Mouse (Mus musculus) liver, embryonic 14.5 days (tissue): ENCODE data around the gene Svip. TPM values are rescaled to one million over a fixed set of nuclear protein-coding genes. Genes with fewer than 3 reads are reported as not detected.

Experiments used
- ATAC-seq: fragments of 200-750 bp; cut with Nextera tagmentation; 2 replicates; pipeline ENCODE4 v1.8.0; 2017; ENCODE audit warnings: moderate number of reproducible peaks, mild to moderate bottlenecking, moderate library complexity; ENCODE audit not compliant: insufficient read depth
- DNase-seq, 3 experiments: peaks; one replicate each; pipeline ENCODE4 v3.0.0-alpha.2; 2012 to 2013; ENCODE audit warnings: low read depth in 3 of 3, low spot score in 3 of 3
- H3K27ac ChIP-seq: fragments of 300-500 bp; sonication (generic); 2 replicates; pipeline ENCODE4 v1.5.1; 2014; ENCODE audit warnings: moderate library complexity, mild to moderate bottlenecking, control low read depth, inconsistent platforms
- H3K27me3 ChIP-seq: fragments of 300-500 bp; sonication (generic); 2 replicates; pipeline ENCODE4 v1.6.1; 2014; ENCODE audit warnings: mild to moderate bottlenecking, low read length, moderate library complexity; ENCODE audit not compliant: control insufficient read depth, insufficient read depth
- H3K36me3 ChIP-seq: fragments of 300-500 bp; sonication (generic); replicated peaks from 2 replicates; pipeline ENCODE4 v1.6.1; 2014; ENCODE audit warnings: low read depth; ENCODE audit not compliant: control insufficient read depth, insufficient read depth
- H3K4me1 ChIP-seq, 2 experiments: fragments of 200-500 bp in 1 of 2; fragments of 300-500 bp in 1 of 2; sonication (generic) in 1 of 2; replicated peaks; 2 replicates each; pipeline ENCODE4 v1.6.1; 2012 to 2014; ENCODE audit warnings: antibody characterized with exemption in 1 of 2, inconsistent platforms in 1 of 2, low read length in 1 of 2; ENCODE audit not compliant: control insufficient read depth in 2 of 2, insufficient read depth in 2 of 2
- H3K4me2 ChIP-seq: fragments of 300-500 bp; sonication (generic); 2 replicates; pipeline ENCODE4 v1.6.1; 2014; ENCODE audit warnings: low read depth, mild to moderate bottlenecking, control low read depth, moderate library complexity
- H3K4me3 ChIP-seq, 2 experiments: fragments of 200-500 bp in 1 of 2; fragments of 300-500 bp in 1 of 2; sonication (generic) in 1 of 2; 2 replicates each; pipeline ENCODE4 v1.5.1; 2012 to 2014; ENCODE audit warnings: low read depth in 2 of 2, low read length in 2 of 2, mild to moderate bottlenecking in 2 of 2, control low read depth in 1 of 2, inconsistent platforms in 1 of 2, moderate library complexity in 1 of 2; ENCODE audit not compliant: insufficient read depth in 1 of 2
- H3K9ac ChIP-seq: fragments of 300-500 bp; sonication (generic); replicated peaks from 2 replicates; pipeline ENCODE4 v1.6.1; 2014; ENCODE audit warnings: mild to moderate bottlenecking, control low read depth, moderate library complexity
- H3K9me3 ChIP-seq: fragments of 300-500 bp; sonication (generic); 2 replicates; pipeline ENCODE4 v1.6.1; 2016; ENCODE audit warnings: low read length, mixed read lengths; ENCODE audit not compliant: control insufficient read depth
- CTCF ChIP-seq: IDR thresholded peaks from 2 replicates; pipeline ENCODE4 v1.5.1; 2016; ENCODE audit warnings: antibody characterized with exemption, low read depth, control low read depth
- EP300 ChIP-seq: IDR thresholded peaks from 2 replicates; pipeline ENCODE4 v1.6.1; 2016; ENCODE audit warnings: antibody characterized with exemption, low read depth
- WGBS: fragments of 180-500 bp; shearing (Covaris S2); extraction: QIAGEN DNeasy Blood & Tissue Kit; methylation state at CpG from one replicate; pipeline ENCODE4 v1.1.7; 2014; ENCODE audit not compliant: insufficient replicate concordance; 5-methylcytosine and 5-hydroxymethylcytosine counted together
- polyA plus RNA-seq, 2 experiments: library from polyadenylated mRNA; depleted of rRNA in 1 of 2; stranded (reverse) in 1 of 2; unstranded in 1 of 2; fragments of >200 nt; fragmentation: Nextera tagmentation in 1 of 2; extraction: Ambion mirVana in 1 of 2; gene quantifications; 2 replicates each; pipeline versions ENCODE4 v1.2.1 to v1.2.3; 2012 to 2014

Svip gene
- polyA plus RNA-seq (2012; rRNA removed) (7.8 and 12.4 TPM in 2 replicates), polyA plus RNA-seq (2014; fragmentation: Nextera tagmentation; extraction: Ambion mirVana) (23.6 and 27.6 TPM in 2 replicates)

DNA sequence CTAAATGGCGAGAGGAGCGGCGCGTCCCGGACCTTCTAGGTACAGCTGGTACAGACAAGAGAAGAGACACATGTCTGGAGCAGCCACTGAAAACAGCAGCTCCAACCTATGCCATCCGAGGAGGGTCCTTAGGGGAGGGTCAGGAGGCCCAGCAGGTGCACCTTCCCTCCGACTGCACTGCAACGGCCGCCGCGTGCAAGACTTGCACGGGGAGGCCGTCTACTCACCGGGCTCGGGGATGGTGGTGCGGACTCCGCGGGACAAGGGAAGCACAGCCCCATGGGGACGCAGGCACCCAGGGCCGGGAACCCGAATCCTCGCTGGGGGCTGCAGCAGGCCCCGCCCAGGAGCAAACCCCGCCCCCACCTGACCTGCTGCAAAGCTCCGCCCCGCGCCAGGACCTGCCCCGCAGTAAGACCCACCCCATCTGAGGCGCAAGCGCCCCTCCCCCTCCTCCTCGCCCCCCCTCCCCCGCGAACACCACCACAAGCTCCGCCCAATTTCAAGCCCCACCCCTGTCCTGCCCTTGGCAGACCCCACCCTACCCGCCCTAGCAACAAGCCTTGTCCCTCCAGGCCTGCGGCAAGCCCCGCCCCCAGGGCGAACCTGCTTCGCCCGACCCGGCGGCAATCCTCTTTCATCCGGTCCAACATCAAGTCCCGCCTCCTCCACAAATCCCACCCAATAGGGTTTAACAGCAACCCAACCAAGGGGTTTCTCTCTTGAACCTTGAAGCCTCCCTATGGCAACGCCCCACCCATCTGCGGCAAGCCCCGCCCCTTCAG lies at the start of gene Svip:
Gene Svip, minus strand, starts transcription at position 508 of the 785 bp plus-strand sequence.
- Histone ChIP-seq H3K9ac (peak within 1 kb of the TSS; percentile 69), H3K4me2 (peak within 1 kb of the TSS; percentile 88), H3K36me3 (peaks cover 6% of the 10 kb centered on the region), H3K9me3 (no peaks in the 10 kb centered on the region), H3K27me3 (no peaks in the 10 kb centered on the region), H3K4me1 (peaks cover 18 to 20% of the 10 kb centered on the region in 2 experiments), H3K4me3 (peak within 1 kb of the TSS; percentile 66 to 81), H3K27ac (peak within 1 kb of the TSS; percentile 82)
- DNase-seq (peak; percentile 92 to 95 (median 93)), ATAC-seq (peak; percentile 91)
- WGBS, result under 1% methylated on average over 42 of the region's 47 CpGs
- TF ChIP-seq EP300 (no peak), CTCF (no peak)

DNA sequence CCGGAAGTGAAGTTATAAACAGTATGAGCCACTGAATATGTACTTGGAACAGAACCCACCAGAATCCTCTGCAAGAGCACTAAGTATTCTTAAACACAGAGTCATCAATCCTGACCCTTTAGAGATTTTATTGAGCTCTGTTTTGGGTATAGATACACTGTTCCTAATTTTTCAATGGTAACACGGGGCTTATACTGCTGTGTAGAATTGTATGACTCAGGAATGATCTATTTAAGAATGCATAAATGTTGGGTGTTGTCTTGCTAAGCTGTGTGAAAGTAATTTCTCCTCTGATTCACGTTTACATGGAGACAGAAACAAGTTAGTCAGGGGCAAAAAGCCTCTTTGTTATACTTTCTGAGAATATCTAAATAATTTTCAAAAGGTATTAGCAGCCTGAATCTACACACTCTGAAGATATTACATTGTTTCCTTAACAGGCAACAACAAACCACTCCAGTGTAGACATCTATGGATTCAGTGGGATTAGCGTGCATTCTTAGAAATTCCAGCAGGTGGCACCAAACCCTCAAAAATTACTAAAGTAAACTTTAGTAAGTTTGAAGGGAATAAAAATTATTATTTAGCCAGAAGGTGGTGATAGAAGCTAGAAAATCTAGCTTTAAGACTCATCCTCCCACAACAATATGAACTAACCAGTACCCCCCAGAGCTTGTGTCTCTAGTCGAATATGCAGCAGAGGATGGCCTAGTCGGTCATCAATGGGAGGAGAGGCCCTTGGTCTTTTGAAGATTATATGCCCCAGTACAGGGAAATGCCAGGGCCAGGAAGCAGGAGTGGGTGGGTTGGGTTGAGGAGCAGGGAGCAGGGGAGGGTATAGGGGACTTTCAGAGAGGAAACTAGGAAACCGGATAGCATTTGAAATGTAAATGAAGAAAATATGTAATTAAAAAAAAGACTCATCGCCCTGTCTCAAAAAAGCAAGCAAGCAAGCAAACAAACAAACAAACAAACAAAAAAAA lies 32.1 kb upstream of the Svip start:
- no peaks in the 10 kb centered on the region for H3K36me3 ChIP-seq
- WGBS, result 37% methylated on average over 8 of the region's 8 CpGs
- no peaks in the 10 kb centered on the region for H3K9me3 ChIP-seq
- H3K27ac ChIP-seq, result no peak overlapping the region
- TF ChIP-seq EP300 (no peak), CTCF (peak; percentile 50; the same call in 1 of the 2 replicates)
- DNase-seq, result peak in 1 of 3 experiments; percentile 3
- no peaks in the 10 kb centered on the region for H3K27me3 ChIP-seq
- no peak overlapping the region for H3K4me2 ChIP-seq
- H3K9ac ChIP-seq, result no peak overlapping the region
- ATAC-seq, result no peak
- H3K4me3 ChIP-seq, result no peak overlapping the region
- no peaks in the 10 kb centered on the region for H3K4me1 ChIP-seq

- no peak overlapping the region for H3K4me3 ChIP-seq
- no peak overlapping the region for H3K27ac ChIP-seq
- no peaks in the 10 kb centered on the region for H3K27me3 ChIP-seq
- DNase-seq (no peak), ATAC-seq (no peak)
- H3K36me3 ChIP-seq, result no peaks in the 10 kb centered on the region
- no peak overlapping the region for H3K9ac ChIP-seq
- no peaks in the 10 kb centered on the region for H3K4me1 ChIP-seq
- WGBS, result 72% methylated on average over 5 of the region's 5 CpGs
- H3K4me2 ChIP-seq, result no peak overlapping the region
- no peak for TF ChIP-seq EP300
- no peak for TF ChIP-seq CTCF
- H3K9me3 ChIP-seq, result no peaks in the 10 kb centered on the region
Observed at GRCm38 (mm10) chr7:52024050-52024626, 18.3 kb upstream of the Svip start.

DNA sequence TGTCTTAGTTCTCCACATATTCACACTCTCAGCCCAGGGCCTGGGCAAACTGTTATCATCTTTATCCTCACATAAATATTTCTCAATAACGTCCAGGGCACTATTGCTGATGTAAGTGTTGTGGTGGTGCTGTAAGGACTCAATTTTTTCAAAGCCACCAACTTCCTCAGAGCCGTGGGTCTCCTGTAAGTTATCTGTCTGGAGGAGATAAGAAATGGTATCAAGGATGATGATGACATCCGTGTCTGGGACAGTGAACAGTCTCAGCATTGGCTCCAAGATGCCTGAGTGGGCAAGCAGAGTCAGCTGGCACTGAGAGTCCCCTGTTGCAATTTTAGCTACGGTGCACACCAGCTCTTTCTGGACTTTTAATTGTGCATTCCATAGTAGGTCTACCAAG lies 16.2 kb upstream of the Svip start:
- Histone ChIP-seq H3K9me3 (no peaks in the 10 kb centered on the region), H3K4me2 (no peak overlapping the region), H3K27me3 (no peaks in the 10 kb centered on the region), H3K4me3 (no peak overlapping the region), H3K4me1 (no peaks in the 10 kb centered on the region), H3K9ac (no peak overlapping the region), H3K36me3 (no peaks in the 10 kb centered on the region), H3K27ac (no peak overlapping the region)
- ATAC-seq, result no peak
- TF ChIP-seq CTCF (no peak), EP300 (no peak)
- no peak for DNase-seq
- whole genome bisulfite sequencing, result 40% methylated on average over 4 of the region's 4 CpGs
